Mouse (Mus musculus) forebrain, embryonic 11.5 days (tissue): ENCODE measurements around the gene Dnm2. TPM values are rescaled to one million over a fixed set of nuclear protein-coding genes. Genes with fewer than 3 reads are reported as not detected.
"Not testable (repeated sequence)": the region's sequence is repeated elsewhere in the genome, so short reads cannot be mapped to it uniquely, and the experiment has no call there.

Source experiments
- ATAC-seq: fragments of 200-750 bp; cut with Nextera tagmentation; replicated peaks from 2 replicates; pipeline ENCODE4 v1.8.0; 2017; ENCODE audit warnings: moderate TSS enrichment; ENCODE audit not compliant: low FRiP score
- DNase-seq: peaks from one replicate; pipeline ENCODE4 v3.0.0-alpha.2; 2017; ENCODE audit warnings: low spot score
- H3K27ac ChIP-seq: fragments of 300-500 bp; sonication (generic); 2 replicates; pipeline ENCODE4 v1.5.1; 2014; ENCODE audit warnings: low read depth, low read length
- H3K27me3 ChIP-seq: fragments of 300-500 bp; sonication (generic); 2 replicates; pipeline ENCODE4 v1.6.1; 2014; ENCODE audit warnings: mild to moderate bottlenecking, low read length, mixed read lengths; ENCODE audit not compliant: control insufficient read depth, insufficient read depth
- H3K36me3 ChIP-seq: fragments of 300-500 bp; sonication (generic); 2 replicates; pipeline ENCODE4 v1.6.1; 2014; ENCODE audit warnings: mild to moderate bottlenecking, low read length, moderate library complexity, mixed read lengths; ENCODE audit not compliant: control insufficient read depth, insufficient read depth
- H3K4me1 ChIP-seq: fragments of 300-500 bp; sonication (generic); replicated peaks from 2 replicates; pipeline ENCODE4 v1.6.1; 2014; ENCODE audit warnings: low read length, mixed read lengths; ENCODE audit not compliant: control insufficient read depth, insufficient read depth
- H3K4me2 ChIP-seq: fragments of 300-500 bp; sonication (generic); 2 replicates; pipeline ENCODE4 v1.6.1; 2014; ENCODE audit warnings: low read depth, mild to moderate bottlenecking, low read length, moderate library complexity, mixed read lengths; ENCODE audit not compliant: severe bottlenecking
- H3K4me3 ChIP-seq: fragments of 300-500 bp; sonication (generic); 2 replicates; pipeline ENCODE4 v1.5.1; 2014; ENCODE audit warnings: low read depth, low read length
- H3K9ac ChIP-seq: fragments of 300-500 bp; sonication (generic); 2 replicates; pipeline ENCODE4 v1.6.1; 2014; ENCODE audit warnings: low read length
- H3K9me3 ChIP-seq: fragments of 300-500 bp; sonication (generic); 2 replicates; pipeline ENCODE4 v1.6.1; 2016; ENCODE audit warnings: low read length, mixed read lengths; ENCODE audit not compliant: control insufficient read depth
- WGBS: fragments of 180-500 bp; shearing (Covaris S2); extraction: QIAGEN DNeasy Blood & Tissue Kit; methylation state at CpG from one replicate; pipeline ENCODE4 v1.1.7; 2014; 5-methylcytosine and 5-hydroxymethylcytosine counted together
- polyA plus RNA-seq: library from polyadenylated mRNA; unstranded; fragments of >200 nt; fragmentation: Nextera tagmentation; extraction: Ambion mirVana; gene quantifications from 2 replicates; pipeline ENCODE4 v1.2.1, GENCODE M21; 2014

The Dnm2 gene
- polyA plus RNA-seq, 1 experiment from 2014 or later = 74.0 TPM

- Histone ChIP-seq H3K4me2 (no peak overlapping the region), H3K4me3 (no peak overlapping the region), H3K36me3 (peaks cover 3% of the 10 kb centered on the region; the same call in 1 of the 2 replicates), H3K27me3 (no peaks in the 10 kb centered on the region), H3K27ac (no peak overlapping the region), H3K9ac (no peak overlapping the region), H3K9me3 (no peaks in the 10 kb centered on the region), H3K4me1 (no peaks in the 10 kb centered on the region)
- DNase-seq (peak; percentile 60), ATAC-seq (no peak)
- 87% methylated on average over 18 of the region's 20 CpGs for WGBS
Observed at GRCm38 (mm10) chr9:21469032-21470024, 44.6 kb downstream of the Dnm2 start.

GRCm38 (mm10) chr9:21472913-21473312 lies 48.2 kb downstream of the Dnm2 start:
- H3K27ac ChIP-seq = no peak overlapping the region
- no peaks in the 10 kb centered on the region for H3K27me3 ChIP-seq
- ATAC-seq = no peak
- WGBS = 91% methylated on average over 4 of the region's 4 CpGs
- H3K9me3 ChIP-seq = peaks cover 4% of the 10 kb centered on the region
- peaks cover 12% of the 10 kb centered on the region; the same call in 1 of the 2 replicates for H3K36me3 ChIP-seq
- no peak overlapping the region for H3K4me3 ChIP-seq
- H3K9ac ChIP-seq = no peak overlapping the region
- no peak overlapping the region for H3K4me2 ChIP-seq
- DNase-seq = no peak
- H3K4me1 ChIP-seq = no peaks in the 10 kb centered on the region

DNA sequence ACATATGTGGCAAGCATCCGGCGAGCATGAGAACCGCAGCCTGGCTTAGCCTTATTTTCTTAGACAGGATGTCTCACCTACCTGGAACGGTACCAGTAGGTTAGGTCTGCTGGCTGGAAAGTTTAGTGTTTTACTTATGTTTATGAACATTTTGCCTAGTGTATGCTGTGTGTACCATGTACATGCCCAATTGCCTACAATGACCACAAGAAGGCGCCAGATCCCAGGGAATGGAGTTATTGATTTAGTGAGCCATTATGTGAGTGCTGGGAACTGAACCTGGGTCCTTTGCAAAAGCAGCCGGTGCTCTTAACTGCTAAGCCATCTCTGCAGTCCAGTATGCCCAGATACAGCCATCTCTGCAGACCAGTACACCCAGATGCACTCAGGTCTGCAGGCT lies 53.0 kb downstream of the Dnm2 start:
- ATAC-seq = no peak
- WGBS = 96% methylated on average over 6 of the region's 6 CpGs
- no peak overlapping the region for H3K4me2 ChIP-seq
- H3K36me3 ChIP-seq = peaks cover 14% of the 10 kb centered on the region; the same call in 1 of the 2 replicates
- peaks cover 5% of the 10 kb centered on the region for H3K9me3 ChIP-seq
- H3K27ac ChIP-seq = no peak overlapping the region
- H3K27me3 ChIP-seq = no peaks in the 10 kb centered on the region
- no peak for DNase-seq
- no peak overlapping the region for H3K9ac ChIP-seq
- no peaks in the 10 kb centered on the region for H3K4me1 ChIP-seq
- H3K4me3 ChIP-seq = no peak overlapping the region

GRCm38 (mm10) chr9:21484065-21484464 lies 59.4 kb downstream of the Dnm2 start:
- peaks cover 3% of the 10 kb centered on the region; the same call in 1 of the 2 replicates for H3K36me3 ChIP-seq
- H3K27me3 ChIP-seq = no peaks in the 10 kb centered on the region
- H3K9me3 ChIP-seq = no peaks in the 10 kb centered on the region
- DNase-seq (no peak), ATAC-seq (no peak)
- 95% methylated on average over 4 of the region's 4 CpGs for WGBS
- no peak overlapping the region for H3K4me2 ChIP-seq
- no peaks in the 10 kb centered on the region for H3K4me1 ChIP-seq
- H3K9ac ChIP-seq = no peak overlapping the region
- H3K27ac ChIP-seq = no peak overlapping the region
- H3K4me3 ChIP-seq = no peak overlapping the region

DNA sequence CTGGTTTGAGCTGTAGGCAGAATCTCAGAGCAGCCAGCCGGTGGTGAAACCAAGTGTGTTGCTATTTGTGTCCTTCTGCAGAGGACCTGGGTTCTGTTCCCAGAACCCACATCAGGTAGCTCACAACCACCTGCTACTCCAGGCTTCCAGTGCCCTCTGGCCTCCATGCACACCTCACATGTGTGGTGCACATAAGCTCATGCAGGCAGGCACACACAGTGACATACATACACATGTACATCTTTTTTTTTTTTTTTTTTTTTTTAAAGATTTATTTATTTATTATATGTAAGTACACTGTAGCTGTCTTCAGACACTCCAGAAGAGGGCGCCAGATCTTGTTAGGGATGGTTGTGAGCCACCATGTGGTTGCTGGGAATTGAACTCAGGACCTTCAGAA lies 63.5 kb downstream of the Dnm2 start:
- not testable (repeated sequence) for H3K4me1 ChIP-seq, ATAC-seq, H3K4me3 ChIP-seq, H3K27ac ChIP-seq, H3K36me3 ChIP-seq, H3K4me2 ChIP-seq, H3K9ac ChIP-seq, H3K27me3 ChIP-seq, H3K9me3 ChIP-seq, DNase-seq
- WGBS = 100% methylated on average over 1 of the region's 2 CpGs

DNA sequence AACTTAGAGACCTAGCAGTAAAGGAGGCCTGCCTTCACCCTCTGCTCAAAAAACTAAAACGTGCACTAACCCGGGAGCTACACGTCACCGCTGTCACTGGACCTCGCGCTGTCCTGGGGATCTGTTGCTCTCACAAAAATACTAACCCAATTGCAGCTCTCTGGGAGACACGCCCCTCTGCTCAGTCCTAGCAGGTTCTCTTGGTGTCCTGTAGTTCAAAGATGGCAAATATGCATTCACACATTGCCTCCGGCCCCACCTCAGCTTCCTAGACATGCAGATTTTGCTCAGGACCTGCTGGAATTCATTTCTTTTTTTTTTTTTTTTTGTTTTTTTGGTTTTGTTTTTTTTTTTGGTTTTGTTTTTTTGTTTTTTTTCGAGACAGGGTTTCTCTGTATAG lies 66.0 kb downstream of the Dnm2 start:
- Histone ChIP-seq H3K4me1 (no peaks in the 10 kb centered on the region), H3K4me3 (no peak overlapping the region), H3K27ac (no peak overlapping the region), H3K9me3 (no peaks in the 10 kb centered on the region), H3K9ac (no peak overlapping the region), H3K27me3 (no peaks in the 10 kb centered on the region), H3K36me3 (peaks cover 1% of the 10 kb centered on the region; the same call in 1 of the 2 replicates), H3K4me2 (no peak overlapping the region)
- no peak for DNase-seq
- WGBS = 91% methylated on average over 9 of the region's 9 CpGs
- no peak for ATAC-seq

DNA sequence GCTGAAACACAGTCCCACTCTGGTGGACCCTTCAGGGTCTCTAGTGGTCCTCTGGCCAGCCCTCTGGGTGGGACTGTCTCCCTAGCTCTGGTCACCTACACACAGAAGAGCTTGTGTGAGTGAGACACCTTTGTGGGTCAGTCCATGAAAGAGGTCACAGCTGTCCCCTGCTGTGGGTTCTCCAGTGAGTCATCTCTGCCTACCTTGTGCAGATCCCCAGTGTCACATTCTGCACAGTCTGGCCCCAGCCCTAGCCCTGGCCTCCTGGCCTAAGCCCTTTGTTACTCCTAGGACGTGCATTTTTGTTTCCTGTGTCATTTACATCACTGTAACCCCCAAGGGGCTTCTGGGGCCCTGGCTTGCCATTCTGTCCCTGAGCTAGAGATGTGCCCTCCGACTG lies 69.2 kb downstream of the Dnm2 start:
- Histone ChIP-seq H3K36me3 (no peaks in the 10 kb centered on the region), H3K27me3 (no peaks in the 10 kb centered on the region), H3K4me3 (no peak overlapping the region), H3K4me1 (no peaks in the 10 kb centered on the region), H3K27ac (no peak overlapping the region), H3K9me3 (no peaks in the 10 kb centered on the region), H3K9ac (no peak overlapping the region), H3K4me2 (no peak overlapping the region)
- no peak for ATAC-seq
- 53% methylated on average over 2 of the region's 2 CpGs for WGBS
- DNase-seq = no peak

GRCm38 (mm10) chr9:21494726-21495125 lies 70.0 kb downstream of the Dnm2 start:
- WGBS = 89% methylated on average over 9 of the region's 9 CpGs
- DNase-seq = no peak

More at GRCm38 (mm10) chr9:21494726-21495125, 70.0 kb downstream of the Dnm2 start:
- H3K9me3 ChIP-seq = no peaks in the 10 kb centered on the region
- H3K4me1 ChIP-seq = no peaks in the 10 kb centered on the region
- H3K27me3 ChIP-seq = no peaks in the 10 kb centered on the region
- no peak for ATAC-seq
- H3K4me2 ChIP-seq = no peak overlapping the region
- H3K36me3 ChIP-seq = no peaks in the 10 kb centered on the region
- no peak overlapping the region for H3K4me3 ChIP-seq
- no peak overlapping the region for H3K27ac ChIP-seq
- no peak overlapping the region for H3K9ac ChIP-seq
